Mouse (Mus musculus) ovary, adult 18-20 months (tissue): ENCODE data around the gene Papola.

Experiments
- DNase-seq: peaks from one replicate; pipeline ENCODE4 v3.0.0; 2022; ENCODE audit warnings: low spot score, mixed read lengths

Papola gene

GRCm38 (mm10) chr12:105784196-105784999 is at the start of gene Papola:
TSS of gene Papola (plus strand) at chr12:105784694.
- DNase-seq, result peak; percentile 83

- no peak for DNase-seq
These were observed 49.1 kb upstream of the Papola start for GRCm38 (mm10) chr12:105735226-105735888.

- DNase-seq, result no peak
These were observed 48.6 kb upstream of the Papola start for GRCm38 (mm10) chr12:105735889-105736251.

- no peak for DNase-seq
These were observed 46.0 kb upstream of the Papola start for GRCm38 (mm10) chr12:105738316-105739096.

GRCm38 (mm10) chr12:105739656-105740055 is 44.8 kb upstream of the Papola start:
- DNase-seq, result no peak

- no peak for DNase-seq
These were observed 36.4 kb upstream of the Papola start for GRCm38 (mm10) chr12:105748114-105748513.

- DNase-seq, result no peak
These were observed 30.7 kb upstream of the Papola start for GRCm38 (mm10) chr12:105753813-105754212.

GRCm38 (mm10) chr12:105757816-105758497 is 26.5 kb upstream of the Papola start:
- DNase-seq, result no peak

GRCm38 (mm10) chr12:105758911-105759310 is 25.6 kb upstream of the Papola start:
- DNase-seq, result no peak

GRCm38 (mm10) chr12:105759849-105760478 is 24.5 kb upstream of the Papola start:
- DNase-seq, result peak; percentile 84

GRCm38 (mm10) chr12:105761171-105761570 is 23.3 kb upstream of the Papola start:
- no peak for DNase-seq

- DNase-seq, result no peak
These were observed 22.9 kb upstream of the Papola start for GRCm38 (mm10) chr12:105761629-105762028.

GRCm38 (mm10) chr12:105769700-105770099 is 14.8 kb upstream of the Papola start:
- no peak for DNase-seq

GRCm38 (mm10) chr12:105774871-105775270 is 9.6 kb upstream of the Papola start:
- no peak for DNase-seq

GRCm38 (mm10) chr12:105777651-105778050 is 6.8 kb upstream of the Papola start:
- DNase-seq, result no peak

- DNase-seq, result peak; percentile 58
These were observed 693 bp downstream of the Papola start for GRCm38 (mm10) chr12:105785000-105785774.

GRCm38 (mm10) chr12:105786113-105786512 is 1.6 kb downstream of the Papola start:
- no peak for DNase-seq

- DNase-seq, result no peak
These were observed 3.1 kb downstream of the Papola start for GRCm38 (mm10) chr12:105787626-105788025.

- DNase-seq, result no peak
These were observed 5.4 kb downstream of the Papola start for GRCm38 (mm10) chr12:105789885-105790284.

- DNase-seq, result no peak
These were observed 10.4 kb downstream of the Papola start for GRCm38 (mm10) chr12:105794896-105795295.

GRCm38 (mm10) chr12:105798001-105798400 is 13.5 kb downstream of the Papola start:
- DNase-seq, result no peak
